Mouse (Mus musculus) lung, embryonic 16.5 days (tissue): ENCODE data around the gene Fam19a1. TPM values are rescaled to one million over a fixed set of nuclear protein-coding genes. Genes with fewer than 3 reads are reported as not detected.
A peak's percentile ranks its signal among the peaks of the same experiment; 100 is the strongest.

Source experiments
- ATAC-seq: fragments of 200-750 bp; cut with Nextera tagmentation; 2 replicates; pipeline ENCODE4 v1.8.0; 2017; ENCODE audit warnings: low read depth, mild to moderate bottlenecking, moderate library complexity
- H3K27ac ChIP-seq: fragments of 300-500 bp; sonication (generic); 2 replicates; pipeline ENCODE4 v1.5.1; 2014; ENCODE audit warnings: mild to moderate bottlenecking, control low read depth, low read length
- H3K27me3 ChIP-seq: fragments of 300-500 bp; sonication (generic); 2 replicates; pipeline ENCODE4 v1.6.1; 2014; ENCODE audit warnings: low read depth, low read length, mixed read lengths; ENCODE audit not compliant: control insufficient read depth, insufficient read depth
- H3K36me3 ChIP-seq: fragments of 300-500 bp; sonication (generic); 2 replicates; pipeline ENCODE4 v1.6.1; 2014; ENCODE audit warnings: low read length; ENCODE audit not compliant: control insufficient read depth, insufficient read depth
- H3K4me1 ChIP-seq: fragments of 300-500 bp; sonication (generic); replicated peaks from 2 replicates; pipeline ENCODE4 v1.6.1; 2014; ENCODE audit warnings: low read length, mixed read lengths; ENCODE audit not compliant: control insufficient read depth, insufficient read depth
- H3K4me2 ChIP-seq: fragments of 300-500 bp; sonication (generic); 2 replicates; pipeline ENCODE4 v1.6.1; 2014; ENCODE audit warnings: low read depth, low read length, control low read depth
- H3K4me3 ChIP-seq: fragments of 300-500 bp; sonication (generic); 2 replicates; pipeline ENCODE4 v1.5.1; 2014; ENCODE audit warnings: mild to moderate bottlenecking, low read length, control low read depth
- H3K9ac ChIP-seq: fragments of 300-500 bp; sonication (generic); 2 replicates; pipeline ENCODE4 v1.6.1; 2014; ENCODE audit warnings: low read length, control low read depth
- H3K9me3 ChIP-seq: fragments of 300-500 bp; sonication (generic); 2 replicates; pipeline ENCODE4 v1.6.1; 2016; ENCODE audit warnings: low read length; ENCODE audit not compliant: control insufficient read depth
- WGBS: fragments of 180-500 bp; shearing (Covaris S2); extraction: QIAGEN DNeasy Blood & Tissue Kit; methylation state at CpG from one replicate; pipeline ENCODE4 v1.1.7; 2014; 5-methylcytosine and 5-hydroxymethylcytosine counted together
- polyA plus RNA-seq: library from polyadenylated mRNA; unstranded; fragments of >200 nt; fragmentation: Nextera tagmentation; extraction: Ambion mirVana; gene quantifications from 2 replicates; pipeline ENCODE4 v1.2.1, GENCODE M21; 2015

The Fam19a1 gene
- polyA plus RNA-seq, 1 experiment from 2014 or later, result 1.9 TPM

- ATAC-seq, result no peak
- no peak overlapping the region for H3K9ac ChIP-seq
Observed at GRCm38 (mm10) chr6:96544832-96545231, 431.9 kb downstream of the Fam19a1 start.

GRCm38 (mm10) chr6:96550431-96550830 lies 437.5 kb downstream of the Fam19a1 start:
- H3K36me3 ChIP-seq, result no peaks in the 10 kb centered on the region

More at GRCm38 (mm10) chr6:96544832-96545231, 431.9 kb downstream of the Fam19a1 start:
- no peaks in the 10 kb centered on the region for H3K36me3 ChIP-seq
- no peak overlapping the region for H3K27ac ChIP-seq
- no peak overlapping the region for H3K4me3 ChIP-seq
- WGBS, result 59% methylated on average over 3 of the region's 3 CpGs
- H3K4me1 ChIP-seq, result no peaks in the 10 kb centered on the region
- no peaks in the 10 kb centered on the region for H3K9me3 ChIP-seq
- H3K27me3 ChIP-seq, result no peaks in the 10 kb centered on the region
- H3K4me2 ChIP-seq, result no peak overlapping the region

GRCm38 (mm10) chr6:96578649-96579048 lies 465.7 kb downstream of the Fam19a1 start:
- no peak overlapping the region for H3K27ac ChIP-seq
- no peaks in the 10 kb centered on the region for H3K36me3 ChIP-seq
- H3K4me3 ChIP-seq, result no peak overlapping the region
- H3K27me3 ChIP-seq, result no peaks in the 10 kb centered on the region
- no peak for ATAC-seq
- WGBS, result 62% methylated on average over 5 of the region's 5 CpGs
- no peak overlapping the region for H3K9ac ChIP-seq
- H3K4me2 ChIP-seq, result no peak overlapping the region
- peaks cover 3% of the 10 kb centered on the region for H3K4me1 ChIP-seq
- H3K9me3 ChIP-seq, result no peaks in the 10 kb centered on the region

More at GRCm38 (mm10) chr6:96550431-96550830, 437.5 kb downstream of the Fam19a1 start:
- Histone ChIP-seq H3K4me2 (no peak overlapping the region), H3K27ac (no peak overlapping the region), H3K9ac (no peak overlapping the region), H3K27me3 (no peaks in the 10 kb centered on the region), H3K4me1 (no peaks in the 10 kb centered on the region), H3K4me3 (no peak overlapping the region), H3K9me3 (no peaks in the 10 kb centered on the region)
- no peak for ATAC-seq
- WGBS, result 91% methylated on average over 4 of the region's 4 CpGs

- no peaks in the 10 kb centered on the region for H3K36me3 ChIP-seq
- peaks cover 3% of the 10 kb centered on the region for H3K4me1 ChIP-seq
- no peaks in the 10 kb centered on the region for H3K9me3 ChIP-seq
- H3K27me3 ChIP-seq, result no peaks in the 10 kb centered on the region
- no peak overlapping the region for H3K9ac ChIP-seq
- no peak for ATAC-seq
- WGBS, result 34% methylated on average over 4 of the region's 4 CpGs
- no peak overlapping the region for H3K4me3 ChIP-seq
- no peak overlapping the region for H3K27ac ChIP-seq
- H3K4me2 ChIP-seq, result no peak overlapping the region
Observed at GRCm38 (mm10) chr6:96580726-96581125, 467.8 kb downstream of the Fam19a1 start.

GRCm38 (mm10) chr6:96581187-96581586 lies 468.2 kb downstream of the Fam19a1 start:
- Histone ChIP-seq H3K36me3 (no peaks in the 10 kb centered on the region), H3K4me3 (no peak overlapping the region), H3K9me3 (no peaks in the 10 kb centered on the region), H3K4me2 (no peak overlapping the region), H3K4me1 (peaks cover 3% of the 10 kb centered on the region), H3K9ac (no peak overlapping the region), H3K27me3 (no peaks in the 10 kb centered on the region), H3K27ac (no peak overlapping the region)
- 43% methylated on average over 3 of the region's 3 CpGs for WGBS
- peak; percentile 59; the same call in 1 of the 2 replicates for ATAC-seq

- ATAC-seq, result no peak
- Histone ChIP-seq H3K36me3 (no peaks in the 10 kb centered on the region), H3K27me3 (no peaks in the 10 kb centered on the region), H3K9me3 (no peaks in the 10 kb centered on the region), H3K4me2 (no peak overlapping the region), H3K4me3 (no peak overlapping the region), H3K9ac (no peak overlapping the region), H3K4me1 (no peaks in the 10 kb centered on the region), H3K27ac (no peak overlapping the region)
- 89% methylated on average over 4 of the region's 4 CpGs for WGBS
Observed at GRCm38 (mm10) chr6:96587427-96587826, 474.5 kb downstream of the Fam19a1 start.

- no peaks in the 10 kb centered on the region for H3K4me1 ChIP-seq
- 50% methylated on average over 1 of the region's 1 CpGs for WGBS
- ATAC-seq, result peak; percentile 84
- no peak overlapping the region for H3K4me3 ChIP-seq
- no peak overlapping the region for H3K27ac ChIP-seq
- no peak overlapping the region for H3K4me2 ChIP-seq
- H3K9ac ChIP-seq, result no peak overlapping the region
- H3K9me3 ChIP-seq, result no peaks in the 10 kb centered on the region
- H3K36me3 ChIP-seq, result no peaks in the 10 kb centered on the region
- H3K27me3 ChIP-seq, result no peaks in the 10 kb centered on the region
Observed at GRCm38 (mm10) chr6:96593031-96593430, 480.1 kb downstream of the Fam19a1 start.

GRCm38 (mm10) chr6:96595201-96595600 lies 482.2 kb downstream of the Fam19a1 start:
- no peak for ATAC-seq
- H3K36me3 ChIP-seq, result no peaks in the 10 kb centered on the region
- no peak overlapping the region for H3K27ac ChIP-seq
- H3K27me3 ChIP-seq, result no peaks in the 10 kb centered on the region
- H3K9ac ChIP-seq, result no peak overlapping the region
- no peak overlapping the region for H3K4me2 ChIP-seq
- H3K4me1 ChIP-seq, result no peaks in the 10 kb centered on the region
- H3K4me3 ChIP-seq, result no peak overlapping the region
- no peaks in the 10 kb centered on the region for H3K9me3 ChIP-seq
- WGBS, result 95% methylated on average over 10 of the region's 10 CpGs

GRCm38 (mm10) chr6:96624196-96624595 lies 511.2 kb downstream of the Fam19a1 start:
- ATAC-seq, result peak; percentile 41; the same call in 1 of the 2 replicates
- H3K4me2 ChIP-seq, result no peak overlapping the region
- no peaks in the 10 kb centered on the region for H3K27me3 ChIP-seq
- no peaks in the 10 kb centered on the region for H3K36me3 ChIP-seq
- no peak overlapping the region for H3K4me3 ChIP-seq
- H3K27ac ChIP-seq, result no peak overlapping the region
- no peaks in the 10 kb centered on the region for H3K4me1 ChIP-seq
- WGBS, result 53% methylated on average over 1 of the region's 1 CpGs
- no peak overlapping the region for H3K9ac ChIP-seq
- no peaks in the 10 kb centered on the region for H3K9me3 ChIP-seq

- Histone ChIP-seq H3K36me3 (no peaks in the 10 kb centered on the region), H3K27ac (no peak overlapping the region), H3K9me3 (no peaks in the 10 kb centered on the region), H3K4me2 (no peak overlapping the region), H3K27me3 (no peaks in the 10 kb centered on the region), H3K4me3 (no peak overlapping the region), H3K4me1 (no peaks in the 10 kb centered on the region), H3K9ac (no peak overlapping the region)
- no peak for ATAC-seq
- 81% methylated on average over 6 of the region's 6 CpGs for WGBS
Observed at GRCm38 (mm10) chr6:96631518-96631917, 518.6 kb downstream of the Fam19a1 start.
